Mouse (Mus musculus) hindbrain, embryonic 15.5 days (tissue): ENCODE results near the gene Tmppe. TPM values are rescaled to one million over a fixed set of nuclear protein-coding genes. Genes with fewer than 3 reads are reported as not detected.
A peak's percentile ranks its signal among the peaks of the same experiment; 100 is the strongest.
"Not testable (repeated sequence)": the region's sequence is repeated elsewhere in the genome, so short reads cannot be mapped to it uniquely, and the experiment has no call there.

Source experiments
- ATAC-seq: fragments of 200-750 bp; cut with Nextera tagmentation; 2 replicates; pipeline ENCODE4 v1.8.0; 2017; ENCODE audit warnings: low read depth, moderate number of reproducible peaks, moderate TSS enrichment; ENCODE audit not compliant: low FRiP score
- H3K27ac ChIP-seq: fragments of 300-500 bp; sonication (generic); replicated peaks from 2 replicates; pipeline ENCODE4 v1.5.1; 2015; ENCODE audit warnings: mild to moderate bottlenecking, inconsistent platforms
- H3K27me3 ChIP-seq: fragments of 300-500 bp; sonication (generic); 2 replicates; pipeline ENCODE4 v1.6.1; 2015; ENCODE audit warnings: control low read depth, inconsistent platforms
- H3K36me3 ChIP-seq: fragments of 300-500 bp; sonication (generic); 2 replicates; pipeline ENCODE4 v1.6.1; 2015; ENCODE audit warnings: control low read depth, inconsistent platforms
- H3K4me1 ChIP-seq: fragments of 300-500 bp; sonication (generic); replicated peaks from 2 replicates; pipeline ENCODE4 v1.6.1; 2015; ENCODE audit warnings: control low read depth, inconsistent platforms
- H3K4me2 ChIP-seq: fragments of 300-500 bp; sonication (generic); 2 replicates; pipeline ENCODE4 v1.6.1; 2015; ENCODE audit warnings: moderate library complexity, mild to moderate bottlenecking, inconsistent platforms
- H3K4me3 ChIP-seq: fragments of 300-500 bp; sonication (generic); 2 replicates; pipeline ENCODE4 v1.5.1; 2015; ENCODE audit warnings: mild to moderate bottlenecking, inconsistent platforms
- H3K9ac ChIP-seq: fragments of 300-500 bp; sonication (generic); 2 replicates; pipeline ENCODE4 v1.6.1; 2015; ENCODE audit warnings: inconsistent platforms
- H3K9me3 ChIP-seq: fragments of 300-500 bp; sonication (generic); 2 replicates; pipeline ENCODE4 v1.6.1; 2016; ENCODE audit warnings: control low read depth, inconsistent platforms
- WGBS: fragments of 180-500 bp; shearing (Covaris S2); methylation state at CpG from one replicate; pipeline ENCODE4 v1.1.7; 2015; 5-methylcytosine and 5-hydroxymethylcytosine counted together
- polyA plus RNA-seq: library from polyadenylated mRNA; unstranded; fragments of >200 nt; fragmentation: Nextera tagmentation; extraction: Ambion mirVana; gene quantifications from 2 replicates; pipeline ENCODE4 v1.2.1, GENCODE M21; 2015

The Tmppe gene
- polyA plus RNA-seq, result 10.1 and 10.6 TPM in 2 replicates

DNA sequence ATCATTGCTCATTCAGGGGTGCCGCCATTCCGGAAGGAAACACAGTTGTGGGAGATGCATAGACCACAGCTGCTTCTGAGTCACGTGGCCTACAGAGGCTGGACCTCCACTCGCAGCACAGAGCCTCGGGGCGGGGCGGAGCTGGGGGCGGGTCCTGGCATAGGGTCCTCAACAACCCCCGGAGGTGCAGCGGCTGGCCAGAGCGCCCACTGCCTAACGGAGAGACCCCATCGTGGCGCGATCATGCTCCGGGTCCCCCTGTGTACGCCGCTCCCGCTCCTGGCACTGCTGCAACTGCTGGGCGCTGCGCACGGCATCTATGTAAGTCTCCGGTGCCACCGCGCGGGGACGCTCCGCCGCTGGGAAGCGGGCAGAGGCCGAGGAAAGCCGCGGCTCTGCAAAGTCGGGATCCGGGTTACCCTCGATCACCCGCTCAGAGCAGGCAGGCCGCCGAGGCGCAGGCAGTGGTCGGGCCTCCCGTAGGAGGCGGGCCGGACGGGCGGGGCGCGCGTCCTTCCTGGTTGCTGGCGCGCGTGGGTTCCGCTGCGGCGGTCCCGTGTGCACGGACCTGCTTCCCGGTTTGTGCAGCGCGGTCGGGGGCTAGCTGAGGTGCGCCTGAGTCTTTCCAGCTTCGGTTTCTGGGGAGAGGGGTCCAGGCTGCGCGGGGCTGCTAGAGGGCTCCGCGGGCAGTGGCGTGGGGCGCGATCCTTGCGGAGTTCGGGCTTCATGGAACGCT is at the start of gene Tmppe, which contains the start of gene Glb1:
Tmppe (plus strand) TSS at position 157 of the 736 bp plus-strand sequence.
Glb1 (plus strand) TSS at position 128 of the 736 bp plus-strand sequence.
- Histone ChIP-seq H3K4me3 (peak within 1 kb of the TSS; percentile 64), H3K9me3 (no peaks in the 10 kb centered on the region), H3K4me1 (peaks cover 15% of the 10 kb centered on the region), H3K4me2 (peak within 1 kb of the TSS; percentile 90), H3K27ac (peak within 1 kb of the TSS; percentile 86), H3K36me3 (peaks cover 14% of the 10 kb centered on the region), H3K27me3 (no peaks in the 10 kb centered on the region), H3K9ac (peak within 1 kb of the TSS; percentile 67)
- ATAC-seq, result peak; percentile 98
- 1% methylated on average over 71 of the region's 73 CpGs for WGBS

DNA sequence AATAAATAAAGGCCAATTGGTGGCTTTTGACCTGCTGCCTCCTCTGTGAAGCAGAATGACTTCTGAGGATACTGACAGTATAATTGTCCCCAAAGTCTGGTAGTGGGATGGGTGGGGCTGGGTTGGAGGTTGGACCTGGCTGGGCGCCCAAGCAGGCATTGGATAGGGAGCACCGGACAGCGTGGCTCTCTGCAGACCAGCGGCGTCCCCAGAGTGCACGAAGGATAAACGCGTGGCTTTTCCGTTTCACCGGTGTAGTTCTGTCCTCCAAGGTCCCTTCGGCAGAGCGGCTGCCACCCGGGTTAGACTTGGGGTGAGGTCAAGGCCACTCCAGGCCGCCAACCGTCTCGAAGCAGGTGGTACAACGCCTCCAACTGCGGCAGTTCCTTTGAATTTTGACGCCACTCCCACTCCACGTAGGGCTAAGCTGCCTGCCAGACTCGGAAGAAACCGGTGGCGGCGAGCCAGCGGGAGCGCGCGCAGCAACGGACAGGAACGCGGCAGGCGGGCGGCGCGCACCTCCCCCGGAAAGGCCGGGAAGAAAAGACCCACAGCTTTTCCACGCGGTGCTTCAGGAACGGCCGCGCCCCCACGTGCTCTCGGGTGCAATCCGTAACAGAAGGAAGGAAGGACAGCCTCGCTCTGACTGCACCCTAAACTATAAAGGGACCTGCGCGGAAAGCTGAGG is 33.0 kb upstream of the Tmppe start:
- Histone ChIP-seq H3K4me1 (peaks cover 4% of the 10 kb centered on the region), H3K4me2 (peak overlapping the region; percentile 96), H3K36me3 (no peaks in the 10 kb centered on the region), H3K9ac (peak overlapping the region; percentile 57), H3K27ac (peak overlapping the region; percentile 52), H3K27me3 (no peaks in the 10 kb centered on the region), H3K9me3 (no peaks in the 10 kb centered on the region), H3K4me3 (peak overlapping the region; percentile 43)
- ATAC-seq, result peak; percentile 89
- 1% methylated on average over 48 of the region's 48 CpGs for WGBS

DNA sequence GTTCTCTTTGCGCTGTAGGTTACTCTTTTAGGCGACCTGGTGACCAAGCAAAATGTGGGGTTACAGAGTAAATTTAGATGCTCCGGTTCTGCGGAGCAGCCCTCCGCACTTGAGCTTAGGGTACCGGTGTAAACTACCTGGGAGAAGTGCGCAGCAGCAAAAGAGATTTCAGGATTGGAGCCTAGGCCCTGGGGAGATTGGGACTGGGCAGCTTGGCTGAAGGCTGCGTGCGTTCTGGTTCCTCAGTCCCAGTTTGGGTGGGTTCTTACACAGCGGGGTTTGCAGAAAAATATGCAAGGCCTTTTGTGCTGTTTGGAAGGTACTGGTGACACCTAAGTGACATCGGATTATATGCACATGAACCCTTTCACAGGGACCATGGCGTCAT is 32.4 kb upstream of the Tmppe start:
- Histone ChIP-seq H3K36me3 (0 out of 2 replicates have a peak, but pooled peaks cover 2% of the 10 kb centered on the region), H3K4me3 (peak overlapping the region; percentile 43), H3K4me1 (peaks cover 4% of the 10 kb centered on the region), H3K9ac (peak overlapping the region; percentile 57), H3K27me3 (no peaks in the 10 kb centered on the region), H3K9me3 (no peaks in the 10 kb centered on the region), H3K27ac (peak overlapping the region; percentile 52; the same call in 1 of the 2 replicates), H3K4me2 (peak overlapping the region; percentile 96)
- peak; percentile 46 for ATAC-seq
- WGBS, result 13% methylated on average over 12 of the region's 12 CpGs

DNA sequence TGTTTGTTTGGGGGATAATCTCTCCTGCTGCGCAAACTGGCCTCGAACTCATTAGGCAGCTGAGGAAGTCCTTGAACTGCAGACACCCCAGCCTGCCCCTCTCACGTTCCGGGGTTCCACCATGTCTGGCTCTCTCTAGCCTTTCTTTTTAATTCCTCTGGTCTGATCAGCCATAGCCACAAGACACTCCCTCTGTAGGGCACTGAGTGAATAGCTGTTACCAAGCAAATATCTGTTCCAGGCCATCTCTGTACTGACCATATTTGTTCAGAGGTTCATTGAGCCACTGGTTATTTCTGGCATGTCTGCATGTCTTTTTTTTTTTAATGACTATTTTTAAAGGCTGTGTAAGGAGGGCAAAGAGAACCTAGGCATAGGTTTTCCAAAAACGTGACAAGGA is 31.5 kb upstream of the Tmppe start:
- H3K4me1 ChIP-seq, H3K27ac ChIP-seq, H3K27me3 ChIP-seq, H3K9me3 ChIP-seq, H3K4me3 ChIP-seq, H3K9ac ChIP-seq, ATAC-seq, H3K36me3 ChIP-seq: not testable (repeated sequence)
- 61% methylated on average over 5 of the region's 5 CpGs for WGBS
- 0 out of 2 replicates have a peak overlapping the region, but pooled peaks have one; percentile 96 for H3K4me2 ChIP-seq

DNA sequence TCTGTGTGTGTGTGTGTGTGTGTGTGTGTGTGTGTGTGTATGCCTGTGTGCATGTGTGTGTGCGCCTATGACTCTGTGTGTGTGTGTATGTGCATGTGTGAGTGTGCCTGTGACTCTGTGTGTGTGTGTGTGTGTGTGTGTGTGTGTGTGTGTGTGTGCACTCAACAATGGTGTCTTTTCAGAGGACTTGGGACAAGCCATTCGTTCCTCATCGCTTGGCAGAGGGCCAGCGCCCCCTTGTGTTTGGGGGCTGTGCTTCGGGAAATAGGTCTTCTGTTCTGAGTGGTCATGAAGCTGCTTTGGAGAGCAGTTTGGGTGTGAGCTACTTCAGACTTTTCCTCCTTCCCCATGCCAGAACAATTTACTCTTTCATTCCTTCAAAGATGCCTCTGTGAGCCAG is 29.2 kb upstream of the Tmppe start:
- whole genome bisulfite sequencing, result 28% methylated on average over 5 of the region's 5 CpGs
- not testable (repeated sequence) for H3K27ac ChIP-seq, H3K9ac ChIP-seq, H3K4me1 ChIP-seq, H3K36me3 ChIP-seq, ATAC-seq, H3K9me3 ChIP-seq, H3K4me2 ChIP-seq, H3K4me3 ChIP-seq, H3K27me3 ChIP-seq

DNA sequence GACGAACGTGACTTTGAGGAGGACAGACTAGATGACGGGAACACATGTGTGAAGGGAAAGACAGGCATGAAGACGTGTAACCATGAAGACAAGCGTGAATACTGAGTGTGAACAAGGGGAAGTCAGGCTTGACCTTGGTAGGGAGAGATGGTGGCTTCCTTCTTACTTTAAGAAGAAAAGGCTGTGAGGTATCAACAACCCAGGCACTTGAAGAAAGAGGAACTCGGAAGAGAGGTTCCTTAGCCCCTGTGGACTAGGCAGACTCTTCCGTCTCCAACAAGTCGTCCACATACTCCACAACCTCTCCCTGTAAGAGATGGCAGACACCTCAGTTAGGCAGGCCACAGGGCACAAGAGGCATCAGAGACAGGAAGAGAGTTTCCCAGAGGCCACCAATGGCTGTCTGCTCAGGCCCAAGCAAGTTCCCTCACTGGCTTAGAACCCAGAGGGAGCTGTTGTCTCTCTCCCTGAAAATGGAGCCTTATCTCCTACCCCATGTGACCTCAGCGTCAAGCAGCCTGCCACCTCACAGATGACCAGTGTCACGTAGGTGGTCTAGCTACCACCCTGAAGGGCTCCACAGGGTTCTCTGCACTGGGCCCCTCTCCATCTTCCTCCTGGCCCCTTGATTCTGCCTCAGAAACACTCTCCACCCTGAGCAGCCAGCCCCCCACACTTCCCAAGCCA is 25.5 kb upstream of the Tmppe start:
- H3K4me3 ChIP-seq, result no peak overlapping the region
- 92% methylated on average over 10 of the region's 10 CpGs for WGBS

DNA sequence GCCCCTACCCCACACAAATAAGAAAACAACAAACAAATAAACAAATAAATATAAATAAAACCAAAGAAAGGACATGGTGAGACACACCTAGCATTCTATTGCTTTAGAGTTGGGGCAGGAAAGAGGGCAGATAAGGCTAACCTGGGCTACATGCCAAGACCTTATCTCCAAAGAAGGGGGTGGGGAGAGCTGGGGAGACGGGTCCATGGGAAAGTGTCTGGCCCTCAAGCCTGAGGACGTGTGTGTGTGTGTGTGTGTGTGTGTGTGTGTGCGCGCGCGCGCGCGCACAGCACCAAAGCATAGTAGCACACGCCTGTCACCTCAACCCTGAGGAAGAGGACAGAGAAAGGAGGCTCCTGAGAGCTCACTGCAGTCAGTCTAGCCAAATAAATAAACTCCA is 23.7 kb upstream of the Tmppe start:
- Histone ChIP-seq H3K27ac (no peak overlapping the region), H3K4me3 (no peak overlapping the region), H3K9ac (no peak overlapping the region), H3K36me3 (0 out of 2 replicates have a peak, but pooled peaks cover 3% of the 10 kb centered on the region), H3K27me3 (no peaks in the 10 kb centered on the region), H3K4me2 (no peak overlapping the region), H3K4me1 (no peaks in the 10 kb centered on the region), H3K9me3 (no peaks in the 10 kb centered on the region)
- no peak for ATAC-seq
- 89% methylated on average over 10 of the region's 10 CpGs for WGBS

More for the DNA sequence above, 25.5 kb upstream of the Tmppe start:
- Histone ChIP-seq H3K4me1 (no peaks in the 10 kb centered on the region), H3K4me2 (no peak overlapping the region), H3K27me3 (no peaks in the 10 kb centered on the region), H3K9me3 (no peaks in the 10 kb centered on the region), H3K9ac (no peak overlapping the region), H3K27ac (no peak overlapping the region), H3K36me3 (0 out of 2 replicates have a peak, but pooled peaks cover 3% of the 10 kb centered on the region)
- ATAC-seq, result no peak

DNA sequence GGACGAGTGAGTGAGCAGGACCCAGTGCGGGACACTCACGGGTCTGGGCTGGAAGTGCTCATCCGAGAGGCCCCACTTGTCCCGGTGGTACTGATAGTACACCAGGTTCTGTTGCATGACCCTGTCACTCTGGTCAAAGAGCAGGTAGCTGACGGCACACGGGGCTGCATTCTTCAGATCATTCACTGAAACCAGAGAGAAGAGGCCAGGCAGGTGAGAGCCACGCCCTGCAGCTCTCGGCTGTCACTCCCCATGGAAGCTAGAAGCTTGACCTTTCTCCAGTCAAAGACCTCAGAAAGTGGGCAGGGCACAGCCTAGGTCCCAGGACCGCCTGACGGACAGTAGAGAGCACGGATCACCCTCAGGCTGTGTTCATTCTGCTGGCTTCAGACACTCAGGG is 21.0 kb upstream of the Tmppe start:
- Histone ChIP-seq H3K9me3 (no peaks in the 10 kb centered on the region), H3K4me3 (no peak overlapping the region), H3K4me2 (no peak overlapping the region), H3K9ac (no peak overlapping the region), H3K36me3 (peaks cover 3% of the 10 kb centered on the region; the same call in 1 of the 2 replicates), H3K27ac (no peak overlapping the region), H3K27me3 (no peaks in the 10 kb centered on the region), H3K4me1 (no peaks in the 10 kb centered on the region)
- WGBS, result 92% methylated on average over 12 of the region's 12 CpGs
- no peak for ATAC-seq

DNA sequence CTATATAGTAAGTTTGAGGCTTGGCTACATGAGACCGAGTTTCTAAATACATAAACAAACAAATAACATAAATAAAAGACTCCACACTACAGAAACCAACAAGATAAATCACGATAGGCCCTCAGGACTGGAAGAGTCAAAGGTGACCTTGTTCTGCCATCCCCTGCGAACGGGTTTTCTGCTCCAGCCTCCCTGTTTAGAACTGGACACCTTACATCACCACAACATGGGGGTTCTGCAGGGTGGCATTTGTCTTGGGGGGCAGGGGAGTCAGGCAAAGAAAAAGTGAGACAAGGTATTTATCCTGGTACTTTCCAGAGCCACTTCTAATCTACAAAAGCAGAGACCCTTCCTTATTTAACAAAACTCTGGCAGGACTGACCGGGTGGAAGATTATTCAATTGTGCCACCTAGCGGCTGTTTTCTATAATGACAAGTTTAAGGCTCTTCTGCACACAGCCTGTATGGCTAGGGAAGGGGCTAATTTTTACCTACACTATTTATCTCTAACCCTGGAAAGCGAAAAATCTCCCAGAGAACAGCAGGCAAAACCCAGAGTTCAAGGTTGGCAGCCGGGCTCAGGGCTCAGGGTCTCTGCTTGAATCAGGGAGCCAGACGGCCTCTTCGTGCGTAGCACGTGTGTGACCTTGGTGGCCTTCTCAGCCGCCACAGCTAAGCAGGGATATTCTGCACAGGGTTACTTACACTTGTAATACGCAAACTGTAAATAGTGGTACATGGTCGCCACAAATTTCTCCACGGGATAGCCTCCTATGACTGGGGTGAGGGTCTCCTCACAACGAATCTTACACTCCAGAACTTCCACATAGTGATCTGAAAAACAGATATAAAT is 19.8 kb upstream of the Tmppe start:
- 69% methylated on average over 17 of the region's 17 CpGs for WGBS
- Histone ChIP-seq H3K27ac (no peak overlapping the region), H3K4me2 (no peak overlapping the region), H3K36me3 (peaks cover 3% of the 10 kb centered on the region; the same call in 1 of the 2 replicates), H3K27me3 (no peaks in the 10 kb centered on the region), H3K4me1 (no peaks in the 10 kb centered on the region), H3K9ac (no peak overlapping the region), H3K9me3 (no peaks in the 10 kb centered on the region), H3K4me3 (no peak overlapping the region)
- peak; percentile 74 for ATAC-seq

DNA sequence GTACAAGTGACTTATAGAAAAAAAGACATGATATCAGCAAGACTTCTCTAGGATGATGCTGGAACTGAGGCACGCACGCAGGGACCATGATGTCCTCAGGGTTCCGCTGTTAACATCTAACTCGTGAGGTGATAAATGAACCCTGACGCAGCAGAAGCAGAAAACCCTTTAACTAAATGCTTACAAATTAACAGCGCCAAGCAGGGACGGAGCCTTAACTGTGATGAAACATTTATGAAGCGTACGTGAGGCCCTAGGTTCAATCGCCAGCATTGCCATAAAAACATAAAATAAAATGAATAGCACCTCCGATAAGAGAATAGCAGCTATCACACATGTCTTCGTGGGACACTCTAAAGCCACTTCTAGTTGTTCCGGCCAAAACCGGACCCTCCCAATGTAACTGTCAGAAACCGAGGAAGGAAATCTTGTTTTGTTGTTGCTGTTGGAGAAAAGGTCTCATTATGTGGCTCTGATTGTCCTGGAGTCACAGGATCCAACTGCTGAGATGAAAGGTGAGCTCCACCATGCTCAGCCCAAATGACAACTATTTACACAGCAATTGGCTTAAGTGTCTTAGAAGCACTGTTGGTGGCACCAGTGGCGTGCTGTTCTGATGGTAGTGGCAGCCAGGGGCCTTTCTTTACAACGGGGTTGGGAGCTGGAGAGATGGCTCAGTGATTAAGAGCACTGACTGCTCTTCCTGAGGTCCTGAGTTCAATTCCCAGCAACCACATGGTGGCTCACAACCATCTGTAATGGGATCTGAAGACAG is 17.8 kb upstream of the Tmppe start:
- 84% methylated on average over 17 of the region's 17 CpGs for WGBS
- Histone ChIP-seq H3K27ac (no peak overlapping the region), H3K9me3 (no peaks in the 10 kb centered on the region), H3K4me1 (no peaks in the 10 kb centered on the region), H3K36me3 (peaks cover 3% of the 10 kb centered on the region; the same call in 1 of the 2 replicates), H3K4me3 (no peak overlapping the region), H3K27me3 (no peaks in the 10 kb centered on the region), H3K9ac (no peak overlapping the region), H3K4me2 (no peak overlapping the region)
- no peak for ATAC-seq
